Mouse (Mus musculus) lung, postnatal 14 days (tissue): ENCODE measurements around the gene Gm3248.
"Not testable (repeated sequence)": the region's sequence is repeated elsewhere in the genome, so short reads cannot be mapped to it uniquely, and the experiment has no call there.

Experiments
- DNase-seq: peaks from one replicate; pipeline ENCODE4 v3.0.0; 2021

Gene Gm3248

GRCm38 (mm10) chr14:5961635-5962034 is at the start of gene Gm3248:
Gm3248 (minus strand) TSS chr14:5961745.
- DNase-seq = peak; percentile 6

GRCm38 (mm10) chr14:5987136-5987535 is 25.6 kb upstream of the Gm3248 start:
- not testable (repeated sequence) for DNase-seq

- DNase-seq = not testable (repeated sequence)
Measured at GRCm38 (mm10) chr14:5979037-5979436, 17.5 kb upstream of the Gm3248 start, which contains the start of gene Gm3453. Gm3453 (minus strand) TSS chr14:5979137.

- not testable (repeated sequence) for DNase-seq
Measured at GRCm38 (mm10) chr14:5962441-5962840, 896 bp upstream of the Gm3248 start.

- DNase-seq = peak; percentile 2
Measured at GRCm38 (mm10) chr14:5961102-5961501, 443 bp downstream of the Gm3248 start.

GRCm38 (mm10) chr14:5960479-5960878 is 1.1 kb downstream of the Gm3248 start:
- not testable (repeated sequence) for DNase-seq

- DNase-seq = not testable (repeated sequence)
Measured at GRCm38 (mm10) chr14:5923276-5923675, 38.3 kb downstream of the Gm3248 start.

GRCm38 (mm10) chr14:5918330-5918942 is 43.1 kb downstream of the Gm3248 start:
- DNase-seq = not testable (repeated sequence)

- DNase-seq = not testable (repeated sequence)
Measured at GRCm38 (mm10) chr14:5913701-5914100, 47.8 kb downstream of the Gm3248 start.
